Mouse (Mus musculus) neural tube, embryonic 15.5 days (tissue): Measurements from ENCODE around the gene Cnot11. TPM values are rescaled to one million over a fixed set of nuclear protein-coding genes. Genes with fewer than 3 reads are reported as not detected.

Experiments
- ATAC-seq: fragments of 200-750 bp; cut with Nextera tagmentation; 2 replicates; pipeline ENCODE4 v1.8.0; 2017; ENCODE audit warnings: mild to moderate bottlenecking, moderate TSS enrichment, moderate library complexity; ENCODE audit not compliant: low FRiP score
- H3K27ac ChIP-seq: fragments of 300-500 bp; sonication (generic); replicated peaks from 2 replicates; pipeline ENCODE4 v1.5.1; 2015; ENCODE audit warnings: mild to moderate bottlenecking, inconsistent platforms
- H3K27me3 ChIP-seq: fragments of 300-500 bp; sonication (generic); replicated peaks from 2 replicates; pipeline ENCODE4 v1.6.1; 2015; ENCODE audit warnings: inconsistent platforms
- H3K36me3 ChIP-seq: fragments of 300-500 bp; sonication (generic); 2 replicates; pipeline ENCODE4 v1.6.1; 2015; ENCODE audit warnings: inconsistent platforms
- H3K4me1 ChIP-seq: fragments of 300-500 bp; sonication (generic); 2 replicates; pipeline ENCODE4 v1.6.1; 2015; ENCODE audit warnings: inconsistent platforms
- H3K4me2 ChIP-seq: fragments of 300-500 bp; sonication (generic); 2 replicates; pipeline ENCODE4 v1.6.1; 2015; ENCODE audit warnings: inconsistent platforms, mild to moderate bottlenecking, moderate library complexity
- H3K4me3 ChIP-seq: fragments of 300-500 bp; sonication (generic); replicated peaks from 2 replicates; pipeline ENCODE4 v1.5.1; 2015; ENCODE audit warnings: mild to moderate bottlenecking, inconsistent platforms
- H3K9ac ChIP-seq: fragments of 300-500 bp; sonication (generic); replicated peaks from 2 replicates; pipeline ENCODE4 v1.6.1; 2015; ENCODE audit warnings: mild to moderate bottlenecking, inconsistent platforms
- H3K9me3 ChIP-seq: fragments of 300-500 bp; sonication (generic); replicated peaks from 2 replicates; pipeline ENCODE4 v1.6.1; 2016; ENCODE audit warnings: inconsistent platforms
- WGBS: fragments of 180-500 bp; shearing (Covaris S2); methylation state at CpG from one replicate; pipeline ENCODE4 v1.1.7; 2015; ENCODE audit warnings: mixed read lengths; 5-methylcytosine and 5-hydroxymethylcytosine counted together
- polyA plus RNA-seq: library from polyadenylated mRNA; unstranded; fragments of >200 nt; fragmentation: Nextera tagmentation; extraction: Ambion mirVana; gene quantifications from 2 replicates; pipeline ENCODE4 v1.2.1, GENCODE M21; 2015

Cnot11 gene
- polyA plus RNA-seq, 1 experiment from 2014 or later, result 16.7 TPM

DNA sequence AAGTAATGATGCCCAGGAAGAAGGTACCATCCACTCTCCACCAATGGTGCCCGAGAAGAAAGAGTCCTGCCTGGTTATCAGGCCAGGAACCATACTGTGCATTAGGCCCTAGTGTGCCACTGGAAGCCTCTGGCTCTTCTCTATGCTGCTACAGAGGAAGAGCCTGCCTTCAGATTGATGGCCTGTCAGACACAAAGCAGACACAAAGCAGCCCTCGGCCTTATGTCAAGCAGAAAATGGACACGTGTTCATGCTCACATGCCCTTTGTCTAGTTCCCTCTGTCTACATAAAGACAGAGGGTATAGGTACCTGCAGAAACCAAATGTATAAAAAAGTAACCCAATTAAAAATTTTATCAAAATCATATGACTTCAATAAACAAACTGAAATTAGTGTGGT lies 29.8 kb downstream of the Cnot11 start:
- Histone ChIP-seq H3K27me3 (no peaks in the 10 kb centered on the region), H3K4me3 (no peak overlapping the region), H3K9ac (no peak overlapping the region), H3K4me1 (0 out of 2 replicates have a peak, but pooled peaks cover 3% of the 10 kb centered on the region), H3K36me3 (peaks cover 20% of the 10 kb centered on the region), H3K9me3 (no peaks in the 10 kb centered on the region), H3K27ac (no peak overlapping the region), H3K4me2 (no peak overlapping the region)
- 16% methylated on average over 3 of the region's 3 CpGs for WGBS
- ATAC-seq, result no peak

GRCm38 (mm10) chr1:39568079-39568478 lies 33.3 kb downstream of the Cnot11 start:
- H3K27ac ChIP-seq, result no peak overlapping the region

GRCm38 (mm10) chr1:39571653-39572052 lies 36.9 kb downstream of the Cnot11 start:
- no peak overlapping the region for H3K9ac ChIP-seq
- no peaks in the 10 kb centered on the region for H3K9me3 ChIP-seq
- 70% methylated on average over 6 of the region's 6 CpGs for WGBS
- no peak overlapping the region for H3K27ac ChIP-seq
- ATAC-seq, result no peak
- no peak overlapping the region for H3K4me2 ChIP-seq
- H3K36me3 ChIP-seq, result no peaks in the 10 kb centered on the region
- no peaks in the 10 kb centered on the region for H3K27me3 ChIP-seq
- H3K4me3 ChIP-seq, result no peak overlapping the region
- H3K4me1 ChIP-seq, result peaks cover 21% of the 10 kb centered on the region

More at GRCm38 (mm10) chr1:39568079-39568478, 33.3 kb downstream of the Cnot11 start:
- ATAC-seq, result no peak
- H3K4me1 ChIP-seq, result 0 out of 2 replicates have a peak, but pooled peaks cover 3% of the 10 kb centered on the region
- no peaks in the 10 kb centered on the region for H3K9me3 ChIP-seq
- 0 out of 2 replicates have a peak, but pooled peaks cover 8% of the 10 kb centered on the region for H3K36me3 ChIP-seq
- no peak overlapping the region for H3K4me2 ChIP-seq
- H3K27me3 ChIP-seq, result no peaks in the 10 kb centered on the region
- H3K4me3 ChIP-seq, result no peak overlapping the region
- no peak overlapping the region for H3K9ac ChIP-seq

DNA sequence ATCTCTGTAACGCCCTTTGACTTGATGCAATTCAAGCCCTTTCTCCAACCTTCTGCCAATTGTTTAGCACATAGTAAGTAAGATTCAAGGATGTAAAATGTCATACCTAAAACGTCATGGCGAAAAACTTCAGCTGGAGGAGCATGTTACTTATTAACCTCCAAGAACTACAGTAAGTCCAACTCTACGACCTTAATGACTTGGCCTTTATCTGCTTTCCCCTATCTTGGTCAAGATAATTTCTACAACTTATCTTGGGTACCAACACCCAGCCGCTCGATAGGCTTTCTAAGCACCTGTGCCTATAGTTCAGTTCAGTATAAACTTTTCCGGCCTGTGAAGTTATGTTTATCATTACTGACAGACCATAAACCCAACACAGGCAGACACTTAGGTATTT lies 39.1 kb downstream of the Cnot11 start:
- WGBS, result 91% methylated on average over 7 of the region's 7 CpGs
- no peaks in the 10 kb centered on the region for H3K36me3 ChIP-seq
- H3K4me2 ChIP-seq, result no peak overlapping the region
- no peak for ATAC-seq
- H3K9me3 ChIP-seq, result no peaks in the 10 kb centered on the region
- H3K4me1 ChIP-seq, result peaks cover 27% of the 10 kb centered on the region
- no peak overlapping the region for H3K27ac ChIP-seq
- H3K4me3 ChIP-seq, result no peak overlapping the region
- H3K27me3 ChIP-seq, result no peaks in the 10 kb centered on the region
- no peak overlapping the region for H3K9ac ChIP-seq

DNA sequence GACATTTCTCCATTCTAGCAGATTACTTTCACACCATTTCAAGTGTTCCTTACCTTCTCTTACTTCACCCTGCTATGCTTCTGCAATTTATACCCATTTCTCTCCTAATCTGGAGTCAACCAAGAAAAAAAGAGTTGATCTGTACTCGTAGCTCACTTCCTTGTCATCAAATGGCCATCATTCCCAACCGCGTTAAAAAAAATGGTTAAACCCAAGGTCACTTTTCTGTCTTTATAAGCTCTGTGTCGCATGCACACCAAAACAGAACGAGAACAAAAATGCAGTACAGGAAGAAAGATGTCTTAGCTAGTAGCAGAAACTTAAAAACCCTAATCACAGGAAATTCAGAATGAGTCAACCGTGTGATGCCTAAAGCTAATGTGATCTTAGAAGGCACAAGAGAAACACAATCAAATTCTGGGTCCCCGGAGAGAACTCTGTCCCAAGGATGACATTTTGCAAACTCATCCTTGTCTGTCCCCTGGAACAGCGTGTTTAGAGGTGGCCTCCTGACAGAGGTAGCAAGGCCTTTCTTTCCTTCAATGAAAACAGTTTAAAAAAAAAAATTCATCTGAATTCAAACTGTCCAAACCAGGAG lies 41.1 kb downstream of the Cnot11 start:
- H3K27me3 ChIP-seq, result no peaks in the 10 kb centered on the region
- H3K4me1 ChIP-seq, result peaks cover 27% of the 10 kb centered on the region
- no peaks in the 10 kb centered on the region for H3K9me3 ChIP-seq
- 14% methylated on average over 8 of the region's 8 CpGs for WGBS
- peak overlapping the region; percentile 98 for H3K27ac ChIP-seq
- ATAC-seq, result no peak
- H3K36me3 ChIP-seq, result no peaks in the 10 kb centered on the region
- H3K4me2 ChIP-seq, result peak overlapping the region; percentile 74
- peak overlapping the region; percentile 91 for H3K4me3 ChIP-seq
- H3K9ac ChIP-seq, result peak overlapping the region; percentile 92

GRCm38 (mm10) chr1:39576431-39577243 lies 41.8 kb downstream of the Cnot11 start:
- Histone ChIP-seq H3K27ac (peak overlapping the region; percentile 98), H3K4me3 (peak overlapping the region; percentile 91), H3K27me3 (no peaks in the 10 kb centered on the region), H3K4me2 (peak overlapping the region; percentile 74), H3K36me3 (no peaks in the 10 kb centered on the region), H3K9me3 (no peaks in the 10 kb centered on the region), H3K4me1 (peaks cover 27% of the 10 kb centered on the region), H3K9ac (peak overlapping the region; percentile 92)
- WGBS, result under 1% methylated on average over 88 of the region's 88 CpGs
- peak; percentile 90 for ATAC-seq

- Histone ChIP-seq H3K9me3 (no peaks in the 10 kb centered on the region), H3K9ac (peak within 1 kb of the TSS; percentile 92), H3K4me1 (peaks cover 27% of the 10 kb centered on the region), H3K27ac (peak within 1 kb of the TSS; percentile 98), H3K4me2 (peak within 1 kb of the TSS; percentile 74), H3K4me3 (peak within 1 kb of the TSS; percentile 91), H3K36me3 (no peaks in the 10 kb centered on the region), H3K27me3 (no peaks in the 10 kb centered on the region)
- ATAC-seq, result peak; percentile 97
- under 1% methylated on average over 49 of the region's 49 CpGs for WGBS
Measured at GRCm38 (mm10) chr1:39577253-39577705, 42.5 kb downstream of the Cnot11 start, which contains the start of gene Rnf149. Gene Rnf149, minus strand, starts transcription at chr1:39577405.

DNA sequence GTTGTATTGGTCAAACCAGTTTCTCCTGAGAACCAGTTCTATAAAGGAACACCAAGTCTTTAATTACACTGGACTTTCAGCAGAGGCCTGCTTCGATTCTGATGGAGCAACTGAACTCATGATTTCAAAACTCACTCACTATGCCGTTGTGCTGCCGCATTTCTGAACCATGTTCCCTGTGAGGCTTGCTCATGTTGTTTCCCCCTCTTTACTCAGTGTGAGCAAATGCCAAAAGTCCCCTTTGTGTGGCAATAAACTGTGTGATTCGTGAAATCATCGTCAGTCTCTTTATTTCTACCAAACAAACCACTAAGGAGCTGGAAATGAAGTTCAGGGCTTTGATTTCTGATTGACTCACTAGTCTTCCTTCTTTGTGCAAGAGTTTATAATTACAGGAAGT lies 43.7 kb downstream of the Cnot11 start:
- no peak overlapping the region for H3K9ac ChIP-seq
- no peak for ATAC-seq
- H3K27ac ChIP-seq, result no peak overlapping the region
- peaks cover 27% of the 10 kb centered on the region for H3K4me1 ChIP-seq
- 87% methylated on average over 5 of the region's 5 CpGs for WGBS
- H3K27me3 ChIP-seq, result no peaks in the 10 kb centered on the region
- H3K4me3 ChIP-seq, result no peak overlapping the region
- no peaks in the 10 kb centered on the region for H3K9me3 ChIP-seq
- no peaks in the 10 kb centered on the region for H3K36me3 ChIP-seq
- H3K4me2 ChIP-seq, result no peak overlapping the region

DNA sequence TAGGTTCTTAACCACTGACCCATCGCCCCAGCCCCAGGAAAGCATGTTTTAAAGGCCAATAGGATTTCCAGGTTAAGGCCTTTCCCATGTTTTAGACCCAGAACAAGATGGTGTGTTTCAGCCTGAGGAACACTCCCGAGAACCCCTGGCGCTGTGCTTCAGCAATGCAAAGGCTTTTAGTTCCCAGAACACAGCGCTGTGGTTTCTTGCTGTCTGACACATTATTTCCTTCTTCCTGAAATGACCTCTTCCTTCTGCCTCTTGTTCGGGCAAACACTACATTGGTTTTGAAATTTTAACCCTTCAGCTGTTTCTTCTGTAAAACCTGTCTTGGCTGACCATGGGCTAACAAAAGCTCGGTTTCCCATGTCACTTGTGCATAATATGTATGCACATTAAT lies 44.3 kb downstream of the Cnot11 start:
- Histone ChIP-seq H3K4me3 (no peak overlapping the region), H3K4me2 (no peak overlapping the region), H3K36me3 (no peaks in the 10 kb centered on the region), H3K27ac (no peak overlapping the region), H3K27me3 (no peaks in the 10 kb centered on the region), H3K9ac (no peak overlapping the region), H3K9me3 (no peaks in the 10 kb centered on the region), H3K4me1 (peaks cover 27% of the 10 kb centered on the region)
- no peak for ATAC-seq
- 88% methylated on average over 6 of the region's 6 CpGs for WGBS

- ATAC-seq, result no peak
- H3K4me3 ChIP-seq, result no peak overlapping the region
- no peaks in the 10 kb centered on the region for H3K9me3 ChIP-seq
- no peaks in the 10 kb centered on the region for H3K36me3 ChIP-seq
- peaks cover 9% of the 10 kb centered on the region for H3K4me1 ChIP-seq
- no peak overlapping the region for H3K4me2 ChIP-seq
- no peaks in the 10 kb centered on the region for H3K27me3 ChIP-seq
- H3K9ac ChIP-seq, result no peak overlapping the region
- H3K27ac ChIP-seq, result no peak overlapping the region
- 85% methylated on average over 2 of the region's 3 CpGs for WGBS
Measured at GRCm38 (mm10) chr1:39581215-39581614, 46.4 kb downstream of the Cnot11 start.

- no peaks in the 10 kb centered on the region for H3K36me3 ChIP-seq
- no peak overlapping the region for H3K27ac ChIP-seq
- no peaks in the 10 kb centered on the region for H3K9me3 ChIP-seq
- ATAC-seq, result no peak
- no peak overlapping the region for H3K4me2 ChIP-seq
- H3K4me3 ChIP-seq, result no peak overlapping the region
- 91% methylated on average over 9 of the region's 9 CpGs for WGBS
- H3K27me3 ChIP-seq, result no peaks in the 10 kb centered on the region
- no peak overlapping the region for H3K9ac ChIP-seq
- H3K4me1 ChIP-seq, result no peaks in the 10 kb centered on the region
Measured at GRCm38 (mm10) chr1:39583173-39583572, 48.4 kb downstream of the Cnot11 start.

- 79% methylated on average over 9 of the region's 9 CpGs for WGBS
- Histone ChIP-seq H3K36me3 (no peaks in the 10 kb centered on the region), H3K9me3 (no peaks in the 10 kb centered on the region), H3K9ac (no peak overlapping the region), H3K4me1 (no peaks in the 10 kb centered on the region), H3K4me3 (no peak overlapping the region), H3K27ac (no peak overlapping the region), H3K4me2 (no peak overlapping the region), H3K27me3 (no peaks in the 10 kb centered on the region)
- ATAC-seq, result no peak
Measured at GRCm38 (mm10) chr1:39585416-39585815, 50.6 kb downstream of the Cnot11 start.
